Mouse (Mus musculus) cerebellum, adult 11 months (tissue): Measurements from ENCODE around the gene Ebf3.

Experiments used
- DNase-seq: peaks from one replicate; pipeline ENCODE4 v3.0.0; 2022

The Ebf3 gene

GRCm38 (mm10) chr7:137313904-137314691 is at the start of gene Ebf3:
Gene Ebf3, minus strand, starts transcription at chr7:137314445.
- DNase-seq = no peak

GRCm38 (mm10) chr7:137346860-137347259 is 32.6 kb upstream of the Ebf3 start:
- DNase-seq = no peak

GRCm38 (mm10) chr7:137346068-137346467 is 31.8 kb upstream of the Ebf3 start:
- no peak for DNase-seq

GRCm38 (mm10) chr7:137333951-137334350 is 19.7 kb upstream of the Ebf3 start:
- no peak for DNase-seq

- DNase-seq = no peak
Observed at GRCm38 (mm10) chr7:137322926-137323325, 8.7 kb upstream of the Ebf3 start.

GRCm38 (mm10) chr7:137321961-137322784 is 7.9 kb upstream of the Ebf3 start:
- no peak for DNase-seq

GRCm38 (mm10) chr7:137321141-137321813 is 7.0 kb upstream of the Ebf3 start:
- DNase-seq = no peak

GRCm38 (mm10) chr7:137320320-137320719 is 6.1 kb upstream of the Ebf3 start:
- no peak for DNase-seq

GRCm38 (mm10) chr7:137318924-137319885 is 5.0 kb upstream of the Ebf3 start:
- DNase-seq = no peak

- no peak for DNase-seq
Observed at GRCm38 (mm10) chr7:137318383-137318775, 4.1 kb upstream of the Ebf3 start.

- no peak for DNase-seq
Observed at GRCm38 (mm10) chr7:137317659-137318382, 3.6 kb upstream of the Ebf3 start.

GRCm38 (mm10) chr7:137316926-137317658 is 2.8 kb upstream of the Ebf3 start:
- DNase-seq = no peak

- DNase-seq = no peak
Observed at GRCm38 (mm10) chr7:137316181-137316925, 2.1 kb upstream of the Ebf3 start.

- DNase-seq = no peak
Observed at GRCm38 (mm10) chr7:137315544-137315940, 1.3 kb upstream of the Ebf3 start.

GRCm38 (mm10) chr7:137314710-137315543 is 682 bp upstream of the Ebf3 start:
- DNase-seq = no peak

- no peak for DNase-seq
Observed at GRCm38 (mm10) chr7:137313183-137313903, 902 bp downstream of the Ebf3 start.

- DNase-seq = no peak
Observed at GRCm38 (mm10) chr7:137312933-137313182, 1.4 kb downstream of the Ebf3 start.

GRCm38 (mm10) chr7:137312166-137312932 is 1.9 kb downstream of the Ebf3 start:
- no peak for DNase-seq
